Mouse (Mus musculus) heart, embryonic 10.5 days (tissue): Measurements from ENCODE around the gene Nfe2l2. TPM values are rescaled to one million over a fixed set of nuclear protein-coding genes. Genes with fewer than 3 reads are reported as not detected.

Experiments used
- DNase-seq: peaks from one replicate; pipeline ENCODE4 v3.0.0-alpha.2; 2017; ENCODE audit warnings: low spot score
- H3K27ac ChIP-seq: fragments of 300-500 bp; sonication (generic); 2 replicates; pipeline ENCODE4 v1.5.1; 2016; ENCODE audit warnings: mild to moderate bottlenecking
- H3K27me3 ChIP-seq: fragments of 300-500 bp; sonication (generic); 2 replicates; pipeline ENCODE4 v1.6.1; 2016; ENCODE audit warnings: mild to moderate bottlenecking; ENCODE audit not compliant: poor library complexity, insufficient read depth, severe bottlenecking
- H3K36me3 ChIP-seq: fragments of 300-500 bp; sonication (generic); 2 replicates; pipeline ENCODE4 v1.6.1; 2016; ENCODE audit warnings: mild to moderate bottlenecking, moderate library complexity
- H3K4me1 ChIP-seq: fragments of 300-500 bp; sonication (generic); 2 replicates; pipeline ENCODE4 v1.6.1; 2016; ENCODE audit warnings: mild to moderate bottlenecking
- H3K4me3 ChIP-seq: fragments of 300-500 bp; sonication (generic); 2 replicates; pipeline ENCODE4 v1.5.1; 2016; ENCODE audit warnings: mild to moderate bottlenecking, moderate library complexity
- H3K9me3 ChIP-seq: fragments of 300-500 bp; sonication (generic); 2 replicates; pipeline ENCODE4 v1.6.1; 2016; ENCODE audit warnings: mild to moderate bottlenecking, moderate library complexity
- WGBS: fragments of 180-500 bp; shearing (Covaris S2); methylation state at CpG from one replicate; pipeline ENCODE4 v1.1.7; 2016; 5-methylcytosine and 5-hydroxymethylcytosine counted together
- polyA plus RNA-seq: library from polyadenylated mRNA; unstranded; fragments of >200 nt; fragmentation: Nextera tagmentation; extraction: Ambion mirVana; gene quantifications from 2 replicates; pipeline ENCODE4 v1.2.1, GENCODE M21; 2016

The Nfe2l2 gene
- polyA plus RNA-seq, 1 experiment from 2014 or later = 45.0 TPM

DNA sequence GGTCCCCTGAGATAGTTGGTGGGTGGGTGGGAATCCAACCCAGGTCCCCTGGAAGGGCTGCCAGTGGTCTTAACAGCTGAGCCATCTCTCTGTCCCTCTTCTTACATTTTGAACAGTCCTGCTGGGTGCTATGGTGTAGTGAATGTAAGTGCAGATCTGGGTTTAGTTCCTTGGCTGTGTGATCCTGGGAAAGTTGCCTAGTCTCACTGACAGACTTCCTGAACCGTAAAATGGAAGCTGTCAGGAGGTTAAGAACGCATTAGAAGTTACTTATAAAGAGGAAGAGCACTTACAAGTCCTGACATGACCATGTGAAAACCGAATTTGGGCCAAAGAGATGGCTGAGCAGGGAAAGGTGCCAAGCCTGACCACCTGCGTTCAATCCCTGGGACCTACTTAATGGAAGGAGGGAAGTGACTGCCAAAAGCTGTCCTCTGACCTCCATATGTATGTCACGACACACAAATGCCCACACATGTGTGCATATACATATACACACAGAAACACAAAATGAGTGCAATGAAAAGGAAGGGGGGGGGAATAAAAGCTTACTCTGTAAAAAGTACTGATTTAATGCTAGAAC, 20.5 kb upstream of the Nfe2l2 start:
- no peaks in the 10 kb centered on the region for H3K27me3 ChIP-seq
- H3K27ac ChIP-seq = no peak overlapping the region
- no peak overlapping the region for H3K4me3 ChIP-seq
- H3K9me3 ChIP-seq = no peaks in the 10 kb centered on the region
- WGBS = 77% methylated on average over 5 of the region's 5 CpGs
- no peak for DNase-seq
- no peaks in the 10 kb centered on the region for H3K36me3 ChIP-seq
- H3K4me1 ChIP-seq = peaks cover 2% of the 10 kb centered on the region; the same call in 1 of the 2 replicates

DNA sequence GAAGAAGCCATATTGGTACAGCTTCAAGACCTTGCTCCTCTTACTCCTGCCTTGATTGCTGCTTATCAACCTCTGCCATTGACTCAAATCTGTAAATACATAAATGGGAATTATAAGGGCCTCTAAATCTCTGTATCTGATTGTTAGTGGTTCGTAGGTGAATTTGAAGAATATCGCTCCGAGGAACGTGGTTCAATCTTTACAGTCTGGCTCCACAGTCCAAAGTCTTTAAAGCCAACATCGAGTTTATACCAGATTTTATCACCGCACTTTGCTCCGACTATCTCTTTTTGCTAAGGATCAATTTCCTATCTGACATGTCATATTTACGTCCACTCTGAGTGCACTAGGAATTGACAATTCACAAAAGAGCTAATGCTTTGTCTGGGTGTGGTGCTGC, 19.0 kb upstream of the Nfe2l2 start:
- WGBS = 92% methylated on average over 8 of the region's 8 CpGs

DNA sequence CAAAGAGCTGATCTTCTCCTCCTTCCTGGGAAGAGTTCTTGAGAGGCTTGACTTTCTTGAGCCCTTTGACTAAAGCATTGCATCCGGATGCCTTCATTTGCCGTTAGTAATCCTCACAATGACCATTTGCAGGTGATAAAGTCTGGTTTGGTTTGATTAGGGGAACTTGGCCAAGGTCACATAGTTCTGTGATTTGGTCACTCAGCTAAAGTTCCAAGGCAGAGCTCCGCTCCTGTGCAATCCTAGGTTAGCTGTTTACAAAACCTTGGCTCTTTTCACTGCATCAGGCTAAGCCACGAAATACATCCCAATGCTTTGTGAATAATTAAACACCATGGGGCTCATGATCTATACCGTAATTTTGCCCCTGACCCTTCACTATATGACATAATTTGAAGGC, 18.5 kb upstream of the Nfe2l2 start:
- no peaks in the 10 kb centered on the region for H3K27me3 ChIP-seq

More for the DNA sequence above, 19.0 kb upstream of the Nfe2l2 start:
- Histone ChIP-seq H3K27me3 (no peaks in the 10 kb centered on the region), H3K27ac (no peak overlapping the region), H3K4me1 (no peaks in the 10 kb centered on the region), H3K4me3 (no peak overlapping the region), H3K36me3 (no peaks in the 10 kb centered on the region), H3K9me3 (no peaks in the 10 kb centered on the region)
- no peak for DNase-seq

DNA sequence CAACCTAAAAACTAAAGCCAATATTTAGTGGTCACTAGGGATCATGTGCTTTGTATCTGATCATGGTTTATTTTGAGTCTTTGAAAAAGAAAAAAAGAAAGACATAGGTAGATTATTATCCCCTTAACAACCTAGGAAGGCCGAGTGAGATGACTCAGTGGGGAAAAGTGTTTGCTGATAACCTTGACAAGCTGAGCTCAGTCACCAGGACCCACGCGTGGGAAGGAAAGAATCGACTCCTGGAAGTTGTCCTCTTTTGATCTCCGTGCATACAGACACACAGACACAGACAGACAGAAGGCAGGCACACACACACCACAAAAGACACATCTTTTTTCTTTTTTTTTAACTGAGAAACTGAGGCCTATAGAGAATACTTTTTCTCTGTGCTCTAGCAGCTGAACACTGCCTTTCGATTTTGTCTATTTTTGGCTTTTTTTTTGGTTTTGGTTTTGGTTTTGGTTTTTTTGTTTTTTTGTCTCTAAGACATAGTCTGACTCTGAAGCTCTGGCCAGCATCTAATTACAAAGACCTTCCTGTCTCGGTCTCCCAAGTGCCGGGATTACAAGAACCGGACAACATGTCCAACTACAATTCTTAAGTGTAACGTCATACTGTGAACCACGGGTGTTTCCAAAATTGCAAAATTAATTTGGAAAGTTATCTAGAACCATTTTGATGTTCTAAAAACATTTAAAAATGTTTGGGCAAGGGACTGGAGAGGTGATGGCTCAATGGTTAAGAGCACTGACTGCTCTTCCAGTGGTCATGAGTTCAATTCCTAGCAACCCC, 16.0 kb upstream of the Nfe2l2 start:
- Histone ChIP-seq H3K9me3 (no peaks in the 10 kb centered on the region), H3K27me3 (no peaks in the 10 kb centered on the region), H3K4me3 (no peak overlapping the region), H3K27ac (no peak overlapping the region), H3K36me3 (no peaks in the 10 kb centered on the region), H3K4me1 (peaks cover 6% of the 10 kb centered on the region; the same call in 1 of the 2 replicates)
- 65% methylated on average over 11 of the region's 11 CpGs for WGBS
- DNase-seq = no peak

More for the DNA sequence above, 18.5 kb upstream of the Nfe2l2 start:
- DNase-seq = no peak
- no peaks in the 10 kb centered on the region for H3K4me1 ChIP-seq
- 72% methylated on average over 5 of the region's 5 CpGs for WGBS
- no peak overlapping the region for H3K4me3 ChIP-seq
- H3K9me3 ChIP-seq = no peaks in the 10 kb centered on the region
- H3K27ac ChIP-seq = no peak overlapping the region
- no peaks in the 10 kb centered on the region for H3K36me3 ChIP-seq

GRCm38 (mm10) chr2:75719331-75719869, 15.0 kb upstream of the Nfe2l2 start:
- DNase-seq = no peak
- H3K27me3 ChIP-seq = no peaks in the 10 kb centered on the region
- no peaks in the 10 kb centered on the region for H3K9me3 ChIP-seq
- no peak overlapping the region for H3K27ac ChIP-seq
- H3K36me3 ChIP-seq = no peaks in the 10 kb centered on the region
- no peak overlapping the region for H3K4me3 ChIP-seq
- H3K4me1 ChIP-seq = peaks cover 6% of the 10 kb centered on the region; the same call in 1 of the 2 replicates
- WGBS = 82% methylated on average over 3 of the region's 3 CpGs

GRCm38 (mm10) chr2:75716046-75717016, 11.9 kb upstream of the Nfe2l2 start:
- Histone ChIP-seq H3K27me3 (no peaks in the 10 kb centered on the region), H3K36me3 (no peaks in the 10 kb centered on the region), H3K4me1 (peaks cover 6% of the 10 kb centered on the region; the same call in 1 of the 2 replicates), H3K9me3 (no peaks in the 10 kb centered on the region), H3K27ac (0 out of 2 replicates have a peak overlapping the region, but pooled peaks have one; percentile 25), H3K4me3 (no peak overlapping the region)
- no peak for DNase-seq
- 67% methylated on average over 12 of the region's 12 CpGs for whole genome bisulfite sequencing

DNA sequence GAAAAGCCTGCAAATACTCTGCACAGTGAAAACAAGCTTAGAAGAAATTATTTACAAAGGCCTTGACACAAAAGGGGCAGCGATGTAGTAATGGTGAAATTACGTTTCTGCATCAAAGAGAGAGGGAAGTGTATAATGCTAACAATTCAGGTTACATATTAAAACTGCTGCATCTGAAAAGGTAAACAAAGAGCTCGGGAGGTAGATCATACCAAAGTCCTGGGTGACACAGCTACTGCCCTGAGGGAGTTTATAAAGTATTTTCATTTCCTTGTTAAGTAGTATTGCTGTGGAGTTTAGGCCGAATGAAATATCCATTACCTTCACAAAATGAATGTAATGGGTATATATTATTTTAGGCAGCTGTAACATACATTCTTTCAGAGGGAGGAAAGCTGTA, 10.3 kb upstream of the Nfe2l2 start:
- no peak overlapping the region for H3K4me3 ChIP-seq
- H3K36me3 ChIP-seq = no peaks in the 10 kb centered on the region
- no peaks in the 10 kb centered on the region for H3K27me3 ChIP-seq
- DNase-seq = no peak
- peaks cover 6% of the 10 kb centered on the region; the same call in 1 of the 2 replicates for H3K4me1 ChIP-seq
- H3K9me3 ChIP-seq = no peaks in the 10 kb centered on the region
- WGBS = 80% methylated on average over 4 of the region's 4 CpGs
- H3K27ac ChIP-seq = no peak overlapping the region

- no peak for DNase-seq
- 89% methylated on average over 3 of the region's 3 CpGs for WGBS
- Histone ChIP-seq H3K27me3 (no peaks in the 10 kb centered on the region), H3K27ac (no peak overlapping the region), H3K4me3 (no peak overlapping the region), H3K4me1 (peaks cover 6% of the 10 kb centered on the region; the same call in 1 of the 2 replicates), H3K9me3 (no peaks in the 10 kb centered on the region), H3K36me3 (no peaks in the 10 kb centered on the region)
These were observed 8.6 kb upstream of the Nfe2l2 start for GRCm38 (mm10) chr2:75713083-75713482.

- Histone ChIP-seq H3K36me3 (no peaks in the 10 kb centered on the region), H3K4me1 (peaks cover 27% of the 10 kb centered on the region), H3K9me3 (no peaks in the 10 kb centered on the region), H3K27ac (no peak overlapping the region), H3K27me3 (no peaks in the 10 kb centered on the region), H3K4me3 (no peak overlapping the region)
- WGBS = 24% methylated on average over 1 of the region's 1 CpGs
- DNase-seq = no peak
These were observed 3.0 kb upstream of the Nfe2l2 start for GRCm38 (mm10) chr2:75707420-75707819.

GRCm38 (mm10) chr2:75706435-75706834, 2.0 kb upstream of the Nfe2l2 start:
- DNase-seq = no peak
- Histone ChIP-seq H3K27ac (no peak overlapping the region; the same call in 1 of the 2 replicates), H3K4me1 (peaks cover 37% of the 10 kb centered on the region), H3K9me3 (no peaks in the 10 kb centered on the region), H3K4me3 (no peak overlapping the region), H3K36me3 (no peaks in the 10 kb centered on the region), H3K27me3 (no peaks in the 10 kb centered on the region)
- 66% methylated on average over 5 of the region's 5 CpGs for WGBS

GRCm38 (mm10) chr2:75705162-75705752, 816 bp upstream of the Nfe2l2 start:
- H3K9me3 ChIP-seq = no peaks in the 10 kb centered on the region
- no peak for DNase-seq
- no peaks in the 10 kb centered on the region for H3K27me3 ChIP-seq
- H3K36me3 ChIP-seq = no peaks in the 10 kb centered on the region
- 18% methylated on average over 19 of the region's 19 CpGs for WGBS
- peaks cover 44% of the 10 kb centered on the region for H3K4me1 ChIP-seq
- H3K27ac ChIP-seq = peak overlapping the region; percentile 99
- peak overlapping the region; percentile 97 for H3K4me3 ChIP-seq
